Mouse (Mus musculus): ENCODE data around the gene Kif7. TPM values are rescaled to one million over a fixed set of nuclear protein-coding genes. Genes with fewer than 3 reads are reported as not detected.

The Kif7 gene
- polyA plus RNA-seq, 1 experiment from 2014 or later: 1.4 TPM

DNA sequence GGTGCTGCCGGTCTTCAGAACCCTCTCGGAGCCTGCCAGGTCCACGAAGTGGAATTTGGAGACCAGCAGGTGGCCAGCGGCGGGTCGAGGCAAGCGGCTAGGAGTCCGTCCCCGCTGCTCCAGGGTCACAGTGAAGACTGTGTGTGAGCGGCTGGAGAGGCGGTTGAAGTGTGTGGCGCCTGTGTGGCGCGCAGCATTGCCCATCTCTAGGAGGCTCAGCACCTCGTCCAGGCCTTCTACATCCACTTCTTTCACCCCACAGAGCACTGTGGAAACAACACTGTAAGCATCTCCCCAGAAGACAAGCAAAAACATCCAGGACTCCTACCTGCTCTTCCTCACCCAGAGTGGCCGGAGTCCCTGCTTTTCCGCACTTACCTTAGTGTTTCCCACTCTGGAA, 4.7 kb downstream of the Kif7 start:
- Histone ChIP-seq H3K9ac (no peak overlapping the region), H3K36me3 (no peaks in the 10 kb centered on the region), H3K27ac (no peak overlapping the region), H3K9me3 (replicated peaks) (no peaks in the 10 kb centered on the region), H3K4me3 (no peak overlapping the region), H3K4me1 (peaks cover 19% of the 10 kb centered on the region), H3K4me2 (no peak overlapping the region), H3K27me3 (replicated peaks) (peaks cover 62% of the 10 kb centered on the region)
- ATAC-seq: no peak
- WGBS (ENCODE audit: insufficient replicate concordance): 53% methylated on average over 17 of the region's 17 CpGs

GRCm38 (mm10) chr7:79710130-79710607, 5.4 kb downstream of the Kif7 start:
- H3K4me3 ChIP-seq: peak overlapping the region; percentile 43
- 2% methylated on average over 55 of the region's 55 CpGs for WGBS (ENCODE audit: insufficient replicate concordance)
- H3K4me1 ChIP-seq: peaks cover 13% of the 10 kb centered on the region
- H3K27me3 ChIP-seq (replicated peaks): peaks cover 56% of the 10 kb centered on the region
- no peaks in the 10 kb centered on the region for H3K36me3 ChIP-seq
- no peaks in the 10 kb centered on the region for H3K9me3 ChIP-seq (replicated peaks)
- H3K9ac ChIP-seq: no peak overlapping the region
- H3K4me2 ChIP-seq: peak overlapping the region; percentile 72
- no peak; the same call in 1 of the 2 replicates for ATAC-seq
- no peak overlapping the region for H3K27ac ChIP-seq

DNA sequence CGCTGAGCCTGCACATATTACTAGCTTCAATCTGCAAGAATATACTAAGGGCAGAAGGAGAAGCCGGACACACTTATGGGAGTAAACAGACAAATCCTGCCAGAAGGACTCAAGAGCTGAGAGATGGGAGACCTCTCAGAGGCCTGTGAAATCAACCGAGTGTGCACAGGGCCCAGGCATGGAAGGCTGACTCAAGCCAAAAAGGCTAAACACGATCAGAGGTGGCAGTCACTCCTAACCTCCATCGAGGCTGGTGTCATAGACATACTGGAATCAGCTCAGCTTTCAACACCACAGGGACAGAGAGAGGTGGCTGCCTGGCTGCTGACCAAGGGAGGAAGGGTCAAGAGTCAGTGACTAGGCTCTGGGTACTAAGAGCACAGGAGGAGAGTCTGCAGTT, 10.3 kb downstream of the Kif7 start:
- no peak for ATAC-seq
- 73% methylated on average over 5 of the region's 5 CpGs for WGBS (ENCODE audit: insufficient replicate concordance)
- H3K36me3 ChIP-seq: peaks cover 12% of the 10 kb centered on the region; the same call in 1 of the 2 replicates
- H3K9ac ChIP-seq: no peak overlapping the region
- no peak overlapping the region for H3K4me3 ChIP-seq
- no peak overlapping the region for H3K4me2 ChIP-seq
- H3K4me1 ChIP-seq: 0 out of 2 replicates have a peak, but pooled peaks cover 4% of the 10 kb centered on the region
- peaks cover 21% of the 10 kb centered on the region for H3K27me3 ChIP-seq (replicated peaks)
- no peak overlapping the region for H3K27ac ChIP-seq
- H3K9me3 ChIP-seq (replicated peaks): no peaks in the 10 kb centered on the region

DNA sequence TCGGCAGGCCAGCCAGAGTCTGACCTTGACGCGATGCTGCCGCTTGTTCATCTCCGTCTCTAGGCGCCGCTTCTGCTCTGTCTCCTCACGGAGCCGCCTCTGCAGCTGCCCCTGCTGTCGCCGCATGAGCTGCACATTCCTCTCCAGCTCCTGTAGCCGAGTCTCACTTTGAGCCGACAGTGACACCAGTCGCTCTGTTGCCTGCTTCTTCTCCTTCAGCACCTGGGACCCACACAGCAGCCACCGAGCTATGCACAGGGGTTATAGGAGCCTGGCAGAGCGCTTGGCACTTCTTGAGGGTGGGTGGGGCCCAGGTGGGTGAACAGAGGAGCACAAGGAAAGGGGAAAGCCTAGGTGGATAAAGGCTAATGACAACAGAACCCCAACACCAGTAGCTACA, 12.8 kb downstream of the Kif7 start:
- Histone ChIP-seq H3K27me3 (replicated peaks) (no peaks in the 10 kb centered on the region), H3K4me1 (no peaks in the 10 kb centered on the region), H3K4me2 (no peak overlapping the region), H3K9me3 (replicated peaks) (no peaks in the 10 kb centered on the region), H3K36me3 (peaks cover 36% of the 10 kb centered on the region), H3K27ac (no peak overlapping the region), H3K9ac (no peak overlapping the region), H3K4me3 (no peak overlapping the region)
- no peak for ATAC-seq
- 84% methylated on average over 16 of the region's 16 CpGs for WGBS (ENCODE audit: insufficient replicate concordance)

DNA sequence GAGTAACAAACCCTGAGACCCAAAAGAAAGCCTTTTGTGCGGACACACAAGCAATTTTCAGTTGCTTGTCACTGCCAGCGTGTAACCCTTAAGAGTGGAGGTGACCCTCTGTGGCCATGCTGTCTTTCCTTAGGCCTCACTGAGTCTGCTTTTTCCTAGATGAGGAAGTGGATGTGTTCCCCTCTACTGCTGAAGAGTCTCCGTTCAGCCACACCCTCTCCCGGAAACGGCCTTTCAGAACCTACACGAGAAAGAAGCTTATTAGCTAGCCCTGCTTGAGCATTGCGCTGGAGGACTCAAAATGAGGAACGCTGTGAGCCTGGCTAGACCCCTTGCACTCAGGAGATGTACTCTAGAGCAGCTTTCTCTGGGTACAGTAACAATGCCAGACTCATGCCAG, 19.0 kb downstream of the Kif7 start:
- H3K27me3 ChIP-seq (replicated peaks): no peaks in the 10 kb centered on the region
- H3K36me3 ChIP-seq: peaks cover 90% of the 10 kb centered on the region
- H3K4me3 ChIP-seq: no peak overlapping the region
- no peak for ATAC-seq
- 71% methylated on average over 8 of the region's 8 CpGs for WGBS (ENCODE audit: insufficient replicate concordance)
- no peaks in the 10 kb centered on the region for H3K9me3 ChIP-seq (replicated peaks)
- no peak overlapping the region for H3K9ac ChIP-seq
- no peak overlapping the region for H3K4me2 ChIP-seq
- H3K27ac ChIP-seq: no peak overlapping the region
- H3K4me1 ChIP-seq: no peaks in the 10 kb centered on the region

DNA sequence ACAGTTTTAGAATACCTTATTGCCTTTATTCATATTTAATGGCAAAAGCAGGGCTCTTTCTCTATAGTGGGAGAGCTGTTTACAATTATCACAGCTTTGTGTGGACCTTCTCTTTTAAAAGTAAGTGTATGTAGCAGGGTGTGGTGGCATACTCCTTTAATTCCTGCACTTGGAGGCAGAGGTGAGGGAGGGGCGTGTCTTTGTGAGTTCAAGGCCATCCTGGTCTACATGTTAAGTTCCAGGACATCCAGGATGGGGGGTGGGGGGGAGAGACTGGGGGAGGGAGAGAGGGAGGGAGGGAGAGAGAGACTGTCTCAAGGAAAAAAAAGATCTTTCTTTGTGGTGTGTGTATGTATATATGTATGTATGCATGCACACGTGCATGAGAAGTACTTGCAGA, 35.3 kb downstream of the Kif7 start:
- no peak for ATAC-seq
- peaks cover 98% of the 10 kb centered on the region for H3K36me3 ChIP-seq

GRCm38 (mm10) chr7:79679186-79679585, 36.3 kb downstream of the Kif7 start:
- H3K27me3 ChIP-seq (replicated peaks): no peaks in the 10 kb centered on the region
- no peak for ATAC-seq
- H3K9ac ChIP-seq: no peak overlapping the region
- H3K4me1 ChIP-seq: no peaks in the 10 kb centered on the region
- no peaks in the 10 kb centered on the region for H3K9me3 ChIP-seq (replicated peaks)
- no peak overlapping the region for H3K4me2 ChIP-seq
- peaks cover 96% of the 10 kb centered on the region for H3K36me3 ChIP-seq
- H3K4me3 ChIP-seq: no peak overlapping the region
- no peak overlapping the region for H3K27ac ChIP-seq

More for the DNA sequence above, 35.3 kb downstream of the Kif7 start:
- H3K27me3 ChIP-seq (replicated peaks): no peaks in the 10 kb centered on the region
- H3K4me1 ChIP-seq: no peaks in the 10 kb centered on the region
- 75% methylated on average over 2 of the region's 2 CpGs for WGBS (ENCODE audit: insufficient replicate concordance)
- H3K9me3 ChIP-seq (replicated peaks): no peaks in the 10 kb centered on the region
- H3K9ac ChIP-seq: no peak overlapping the region
- no peak overlapping the region for H3K27ac ChIP-seq
- H3K4me3 ChIP-seq: no peak overlapping the region
- H3K4me2 ChIP-seq: no peak overlapping the region

DNA sequence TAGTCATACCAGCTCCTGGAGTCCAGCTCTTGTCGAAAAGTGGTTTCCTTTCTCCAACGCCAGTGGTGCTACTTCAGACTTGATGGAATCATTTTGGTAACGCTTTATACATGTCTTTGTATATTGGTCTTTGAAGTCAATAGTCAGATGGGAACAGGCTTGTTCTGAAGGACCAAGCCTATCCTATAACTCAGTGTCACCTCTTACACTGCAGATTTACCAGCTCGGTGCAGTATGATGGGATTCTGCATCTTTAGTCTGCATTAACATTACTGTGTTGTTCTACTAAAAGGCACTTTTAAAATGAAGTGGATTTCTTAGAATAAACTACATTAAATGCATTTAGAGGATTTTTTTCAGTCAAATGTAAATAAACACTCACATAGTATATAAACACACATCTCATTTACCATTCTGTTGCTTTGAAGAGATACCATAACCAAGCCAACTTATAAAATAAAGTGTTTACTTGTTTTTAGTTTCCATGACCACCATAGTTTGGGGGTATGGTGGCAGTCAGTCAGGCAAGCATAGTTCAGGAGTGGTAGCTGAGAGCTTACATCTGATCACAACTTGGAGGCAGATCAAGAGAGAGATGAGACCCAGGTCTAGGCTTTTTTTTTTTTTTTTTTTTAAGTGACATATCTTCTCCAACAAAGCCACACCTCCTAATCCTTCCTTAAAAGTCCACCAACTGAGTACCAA, 44.5 kb downstream of the Kif7 start:
- 91% methylated on average over 4 of the region's 4 CpGs for WGBS (ENCODE audit: insufficient replicate concordance)
- Histone ChIP-seq H3K4me3 (no peak overlapping the region), H3K27ac (no peak overlapping the region), H3K9me3 (replicated peaks) (no peaks in the 10 kb centered on the region), H3K4me1 (no peaks in the 10 kb centered on the region), H3K9ac (no peak overlapping the region), H3K36me3 (peaks cover 93% of the 10 kb centered on the region), H3K4me2 (no peak overlapping the region), H3K27me3 (replicated peaks) (no peaks in the 10 kb centered on the region)
- ATAC-seq: no peak

GRCm38 (mm10) chr7:79666690-79667089, 48.8 kb downstream of the Kif7 start:
- H3K4me3 ChIP-seq: no peak overlapping the region
- no peak overlapping the region for H3K27ac ChIP-seq
- H3K4me2 ChIP-seq: no peak overlapping the region
- ATAC-seq: no peak
- H3K4me1 ChIP-seq: peaks cover 33% of the 10 kb centered on the region
- H3K36me3 ChIP-seq: peaks cover 88% of the 10 kb centered on the region
- no peak overlapping the region for H3K9ac ChIP-seq
- H3K9me3 ChIP-seq (replicated peaks): no peaks in the 10 kb centered on the region
- H3K27me3 ChIP-seq (replicated peaks): no peaks in the 10 kb centered on the region

GRCm38 (mm10) chr7:79661253-79661890, 54.1 kb downstream of the Kif7 start:
- Histone ChIP-seq H3K4me1 (peaks cover 47% of the 10 kb centered on the region), H3K4me2 (peak overlapping the region; percentile 90), H3K4me3 (peak overlapping the region; percentile 99), H3K36me3 (peaks cover 36% of the 10 kb centered on the region), H3K9me3 (replicated peaks) (no peaks in the 10 kb centered on the region), H3K27ac (peak overlapping the region; percentile 69; the same call in 1 of the 2 replicates), H3K9ac (peak overlapping the region; percentile 95), H3K27me3 (replicated peaks) (no peaks in the 10 kb centered on the region)
- 8% methylated on average over 5 of the region's 5 CpGs for WGBS (ENCODE audit: insufficient replicate concordance)
- no peak for ATAC-seq

GRCm38 (mm10) chr7:79660291-79661150, 55.0 kb downstream of the Kif7 start:
- H3K4me2 ChIP-seq: peak overlapping the region; percentile 90
- H3K27me3 ChIP-seq (replicated peaks): no peaks in the 10 kb centered on the region
- peak overlapping the region; percentile 99 for H3K4me3 ChIP-seq
- H3K36me3 ChIP-seq: peaks cover 27% of the 10 kb centered on the region
- H3K4me1 ChIP-seq: peaks cover 47% of the 10 kb centered on the region
- peak overlapping the region; percentile 95 for H3K9ac ChIP-seq
- H3K27ac ChIP-seq: peak overlapping the region; percentile 69
- ATAC-seq: peak; percentile 35
- under 1% methylated on average over 73 of the region's 73 CpGs for WGBS (ENCODE audit: insufficient replicate concordance)
- H3K9me3 ChIP-seq (replicated peaks): no peaks in the 10 kb centered on the region
